Mouse (Mus musculus): ENCODE data around the gene Pdss2. TPM values are rescaled to one million over a fixed set of nuclear protein-coding genes. Genes with fewer than 3 reads are reported as not detected.

Gene Pdss2
- total RNA-seq (2014; rRNA removed) (17.6 and 19.7 TPM in 2 replicates), polyA plus RNA-seq (2015; fragmentation: Nextera tagmentation; extraction: Ambion mirVana) (16.6 and 17.6 TPM in 2 replicates)

DNA sequence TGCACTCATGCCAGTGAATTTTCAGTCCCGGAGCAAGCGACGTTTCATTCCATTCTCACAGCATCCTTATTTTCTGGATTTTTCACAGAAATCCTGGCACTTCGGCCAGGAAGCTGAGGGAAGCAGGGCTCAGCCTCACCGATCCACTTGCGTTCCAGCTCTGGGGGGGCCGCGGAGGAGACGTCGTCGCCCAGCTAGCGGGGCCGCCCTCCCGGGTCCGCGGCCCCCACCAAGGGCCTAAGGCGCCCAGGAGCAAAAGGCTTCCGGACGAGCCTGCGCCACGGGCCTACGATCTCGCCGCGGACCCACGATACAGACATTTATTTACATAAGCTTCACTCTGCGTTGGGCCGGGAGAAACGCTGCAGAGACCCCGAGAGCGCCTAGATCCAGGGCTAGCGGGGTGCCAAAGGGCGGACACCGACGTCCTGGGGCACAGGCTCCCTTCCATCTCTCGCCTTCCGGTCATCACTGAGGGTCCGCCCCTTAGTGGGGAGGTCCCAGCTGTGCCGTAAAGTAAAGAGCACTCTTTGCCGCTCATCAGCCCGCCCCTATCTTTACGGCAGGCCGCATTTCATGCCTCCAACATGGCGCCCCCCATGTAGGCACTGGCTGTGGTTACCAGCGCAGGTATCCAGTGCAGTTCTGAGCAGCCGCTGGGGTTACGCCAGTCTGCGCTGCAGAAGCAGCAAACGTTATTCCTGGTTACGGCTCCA is at the start of gene Pdss2:
Pdss2 (plus strand) TSS at position 577 of the 716 bp plus-strand sequence.
- peak; percentile 97 for DNase-seq (ENCODE audit: low spot score)
- Histone ChIP-seq H3K9me3 (ENCODE audit: low read length) (no peaks in the 10 kb centered on the region), H3K36me3 (ENCODE audit: insufficient read depth, low read length) (no peaks in the 10 kb centered on the region), H3K9ac (replicated peaks; ENCODE audit: low read length, poor library complexity, severe bottlenecking) (peak within 1 kb of the TSS; percentile 96), H3K4me3 (ENCODE audit: low read depth, low read length) (peak within 1 kb of the TSS; percentile 86), H3K27ac (ENCODE audit: low read depth, low read length) (peak within 1 kb of the TSS; percentile 97), H3K27me3 (ENCODE audit: insufficient read depth, low read length) (no peaks in the 10 kb centered on the region), H3K4me2 (ENCODE audit: low read depth, low read length, poor library complexity, severe bottlenecking) (peak within 1 kb of the TSS; percentile 96), H3K4me1 (ENCODE audit: insufficient read depth, low read length) (peaks cover 6% of the 10 kb centered on the region; the same call in 1 of the 2 replicates)
- WGBS = under 1% methylated on average over 48 of the region's 50 CpGs
- TF ChIP-seq CTCF (IDR thresholded peaks at IDR 0.05) = peak; percentile 56
- ATAC-seq (ENCODE audit: low FRiP score) = peak; percentile 98

DNA sequence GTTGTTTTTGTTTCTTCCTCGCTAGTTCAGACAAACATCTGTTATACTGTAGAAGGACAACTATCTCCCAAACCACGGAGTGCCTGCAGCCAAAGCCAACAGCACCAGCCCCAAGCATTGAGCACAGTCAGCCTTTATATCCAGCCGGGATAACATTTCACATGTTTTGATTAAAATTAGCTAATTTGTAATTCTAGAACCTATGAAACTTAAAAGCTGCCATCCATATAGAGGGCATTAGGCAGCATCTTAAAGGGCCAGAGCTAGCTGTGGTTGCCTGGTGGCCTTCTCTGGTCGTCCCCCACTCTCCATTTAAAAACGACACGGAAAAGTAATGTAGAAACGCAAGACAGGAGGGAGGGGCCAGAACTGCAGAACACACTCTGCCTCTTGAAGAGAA is 49.2 kb upstream of the Pdss2 start:
- no peaks in the 10 kb centered on the region for H3K9me3 ChIP-seq (ENCODE audit: low read length)
- H3K9ac ChIP-seq (replicated peaks; ENCODE audit: low read length, poor library complexity, severe bottlenecking) = peak overlapping the region; percentile 67; the same call in 1 of the 2 replicates
- H3K27me3 ChIP-seq (ENCODE audit: insufficient read depth, low read length) = no peaks in the 10 kb centered on the region
- ATAC-seq (ENCODE audit: low FRiP score) = no peak
- peaks cover 5% of the 10 kb centered on the region; the same call in 1 of the 2 replicates for H3K4me1 ChIP-seq (ENCODE audit: insufficient read depth, low read length)
- H3K27ac ChIP-seq (ENCODE audit: low read depth, low read length) = no peak overlapping the region
- no peaks in the 10 kb centered on the region for H3K36me3 ChIP-seq (ENCODE audit: insufficient read depth, low read length)
- peak overlapping the region; percentile 97 for H3K4me3 ChIP-seq (ENCODE audit: low read depth, low read length)
- no peak for TF ChIP-seq CTCF (IDR thresholded peaks at IDR 0.05)
- WGBS = 2% methylated on average over 7 of the region's 7 CpGs
- peak overlapping the region; percentile 88 for H3K4me2 ChIP-seq (ENCODE audit: low read depth, low read length, poor library complexity, severe bottlenecking)
- DNase-seq (ENCODE audit: low spot score) = no peak

DNA sequence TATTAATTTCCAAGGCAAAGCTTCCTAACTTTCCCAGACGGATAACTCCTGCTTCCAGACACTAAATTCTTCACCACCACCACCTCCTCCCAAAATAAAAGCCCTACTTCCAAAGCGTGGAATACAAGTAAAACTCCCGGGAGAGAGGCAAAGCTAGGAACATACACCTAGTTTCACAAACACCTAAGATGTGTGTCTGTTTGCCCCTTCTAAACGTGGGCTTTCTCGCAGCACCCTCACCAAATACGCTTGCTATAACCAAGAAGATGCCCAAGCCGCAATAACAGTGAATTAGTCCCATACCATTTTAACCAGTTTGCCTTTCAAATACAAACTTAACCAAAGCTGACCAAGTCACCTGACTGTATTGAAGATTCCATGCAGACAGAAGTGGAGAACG is 48.7 kb upstream of the Pdss2 start:
- Histone ChIP-seq H3K27me3 (ENCODE audit: insufficient read depth, low read length) (no peaks in the 10 kb centered on the region), H3K4me3 (ENCODE audit: low read depth, low read length) (peak overlapping the region; percentile 97), H3K36me3 (ENCODE audit: insufficient read depth, low read length) (no peaks in the 10 kb centered on the region), H3K9ac (replicated peaks; ENCODE audit: low read length, poor library complexity, severe bottlenecking) (peak overlapping the region; percentile 91), H3K4me2 (ENCODE audit: low read depth, low read length, poor library complexity, severe bottlenecking) (peak overlapping the region; percentile 88), H3K9me3 (ENCODE audit: low read length) (no peaks in the 10 kb centered on the region), H3K4me1 (ENCODE audit: insufficient read depth, low read length) (peaks cover 5% of the 10 kb centered on the region; the same call in 1 of the 2 replicates), H3K27ac (ENCODE audit: low read depth, low read length) (peak overlapping the region; percentile 96)
- TF ChIP-seq CTCF (IDR thresholded peaks at IDR 0.05) = no peak
- DNase-seq (ENCODE audit: low spot score) = no peak
- ATAC-seq (ENCODE audit: low FRiP score) = no peak
- 2% methylated on average over 8 of the region's 8 CpGs for WGBS

DNA sequence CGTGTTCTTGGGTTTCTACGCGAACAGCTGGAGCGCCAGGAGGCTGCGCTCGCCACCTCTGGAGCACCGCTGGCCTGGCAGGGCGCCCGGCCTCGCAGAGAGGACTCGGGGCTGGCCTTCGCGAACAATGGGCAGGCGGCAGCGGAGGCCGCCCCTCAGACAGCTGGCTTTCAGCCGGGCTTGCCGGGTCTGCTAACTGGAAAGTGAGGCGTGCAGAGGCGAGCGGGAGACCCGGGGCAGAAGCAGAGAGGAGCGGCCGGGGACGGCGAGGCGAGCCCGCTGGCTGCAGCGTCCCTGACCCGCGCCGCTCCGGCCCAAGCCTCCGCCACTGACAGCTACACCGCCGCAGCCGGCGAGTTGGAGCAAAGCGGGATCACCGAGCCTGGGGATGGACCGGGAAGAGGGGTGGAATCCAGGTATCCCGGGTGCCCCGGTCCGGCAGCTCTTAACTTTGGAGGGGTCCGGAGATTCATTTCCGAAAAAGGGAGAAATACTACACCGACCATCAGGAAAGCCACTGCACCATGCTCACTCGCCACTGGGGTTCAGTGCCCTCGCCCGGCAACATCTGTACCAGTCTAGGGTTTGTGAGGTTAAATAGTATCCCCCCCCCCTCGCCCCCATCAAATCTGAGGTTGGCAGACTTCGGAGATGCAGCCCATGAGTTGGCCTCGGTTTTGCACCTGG is 48.0 kb upstream of the Pdss2 start:
- Histone ChIP-seq H3K4me1 (ENCODE audit: insufficient read depth, low read length) (peaks cover 5% of the 10 kb centered on the region; the same call in 1 of the 2 replicates), H3K36me3 (ENCODE audit: insufficient read depth, low read length) (no peaks in the 10 kb centered on the region), H3K9ac (replicated peaks; ENCODE audit: low read length, poor library complexity, severe bottlenecking) (peak overlapping the region; percentile 91), H3K4me2 (ENCODE audit: low read depth, low read length, poor library complexity, severe bottlenecking) (peak overlapping the region; percentile 88), H3K9me3 (ENCODE audit: low read length) (no peaks in the 10 kb centered on the region), H3K27me3 (ENCODE audit: insufficient read depth, low read length) (no peaks in the 10 kb centered on the region), H3K27ac (ENCODE audit: low read depth, low read length) (peak overlapping the region; percentile 96), H3K4me3 (ENCODE audit: low read depth, low read length) (peak overlapping the region; percentile 97)
- TF ChIP-seq CTCF (IDR thresholded peaks at IDR 0.05) = peak; percentile 31; the same call in 1 of the 2 replicates
- under 1% methylated on average over 53 of the region's 53 CpGs for WGBS
- peak; percentile 62 for DNase-seq (ENCODE audit: low spot score)
- ATAC-seq (ENCODE audit: low FRiP score) = peak; percentile 67

DNA sequence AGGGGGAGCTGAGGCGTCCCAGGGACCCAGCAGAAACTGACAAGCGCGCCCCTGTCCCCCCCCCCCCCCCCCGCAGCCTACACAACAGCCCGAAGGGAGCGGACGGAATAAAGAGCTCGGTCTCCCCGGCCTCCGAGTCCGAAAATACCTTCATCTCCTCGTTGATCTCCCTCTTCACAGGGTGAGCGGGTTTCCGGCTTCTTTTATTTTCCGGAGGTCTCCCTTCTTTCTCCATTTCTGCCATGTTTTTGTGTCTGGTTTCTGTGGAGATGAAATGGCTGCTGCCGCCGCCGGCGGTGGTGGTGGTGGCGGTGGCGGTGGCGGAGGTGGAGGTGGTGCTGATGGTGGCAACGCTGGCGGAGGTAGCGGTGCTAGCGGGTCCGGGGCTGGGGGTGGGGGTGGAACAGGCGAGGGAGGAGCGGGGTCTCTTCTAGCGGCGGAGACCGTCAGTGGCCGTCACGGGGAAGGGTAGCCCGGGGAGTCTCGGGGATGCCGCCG is 47.4 kb upstream of the Pdss2 start:
- Histone ChIP-seq H3K4me2 (ENCODE audit: low read depth, low read length, poor library complexity, severe bottlenecking) (peak overlapping the region; percentile 88), H3K9ac (replicated peaks; ENCODE audit: low read length, poor library complexity, severe bottlenecking) (peak overlapping the region; percentile 91), H3K4me1 (ENCODE audit: insufficient read depth, low read length) (peaks cover 5% of the 10 kb centered on the region; the same call in 1 of the 2 replicates), H3K9me3 (ENCODE audit: low read length) (no peaks in the 10 kb centered on the region), H3K27ac (ENCODE audit: low read depth, low read length) (peak overlapping the region; percentile 96), H3K27me3 (ENCODE audit: insufficient read depth, low read length) (no peaks in the 10 kb centered on the region), H3K36me3 (ENCODE audit: insufficient read depth, low read length) (no peaks in the 10 kb centered on the region), H3K4me3 (ENCODE audit: low read depth, low read length) (peak overlapping the region; percentile 97)
- ATAC-seq (ENCODE audit: low FRiP score) (peak; percentile 71), DNase-seq (ENCODE audit: low spot score) (no peak)
- no peak for TF ChIP-seq CTCF (IDR thresholded peaks at IDR 0.05)
- WGBS = 0% methylated on average over 22 of the region's 38 CpGs

Measured in midbrain, postnatal 0 days (tissue).